Mouse (Mus musculus): Measurements from ENCODE around the gene Trex1.

- no peak for TF ChIP-seq CTCF (IDR thresholded peaks at IDR 0.05; ENCODE audit: borderline replicate concordance, insufficient read depth, low read depth, low read length)
- no peak for TF ChIP-seq POLR2A (IDR thresholded peaks at IDR 0.05; ENCODE audit: borderline replicate concordance, insufficient read depth, low read length)
Observed at GRCm38 (mm10) chr9:109008081-109008480, 51.5 kb downstream of the Trex1 start.

Measured in cerebellum, adult 2 months (tissue).